Mouse (Mus musculus): Measurements from ENCODE around the gene Fam49a.

Gene Fam49a

GRCm38 (mm10) chr12:12356463-12356862 lies 94.5 kb downstream of the Fam49a start:
- DNase-seq (ENCODE audit: low spot score in 2 of 2): no peak

GRCm38 (mm10) chr12:12356946-12357345 lies 95.0 kb downstream of the Fam49a start:
- no peak for DNase-seq (ENCODE audit: low spot score in 2 of 2)

DNA sequence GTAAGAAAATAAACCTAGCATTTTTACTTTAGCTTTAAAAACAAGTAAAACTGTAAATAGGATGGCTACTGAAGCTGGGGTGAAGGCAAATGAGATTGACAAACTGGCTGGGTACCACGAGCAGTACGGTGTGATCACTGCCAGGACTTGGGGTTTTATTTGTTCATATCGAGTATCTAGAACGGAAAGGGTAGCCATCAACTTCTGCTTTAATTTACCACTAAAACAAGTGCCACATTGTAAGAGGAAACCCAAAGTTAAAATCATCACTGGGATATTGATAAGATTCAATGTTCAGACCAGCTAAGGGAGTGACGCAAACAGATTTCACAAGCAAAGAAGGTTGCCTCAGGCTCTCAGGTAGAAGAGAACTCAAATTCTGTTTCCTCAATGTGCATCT lies 98.0 kb downstream of the Fam49a start:
- DNase-seq (ENCODE audit: low spot score in 2 of 2): peak in 1 of 2 experiments; percentile 1

GRCm38 (mm10) chr12:12362371-12362770 lies 100.4 kb downstream of the Fam49a start:
- no peak for DNase-seq (ENCODE audit: low spot score in 2 of 2)

- DNase-seq (ENCODE audit: low spot score in 2 of 2): no peak
Observed at GRCm38 (mm10) chr12:12364201-12364600, 102.3 kb downstream of the Fam49a start.

GRCm38 (mm10) chr12:12367423-12367822 lies 105.5 kb downstream of the Fam49a start:
- DNase-seq (ENCODE audit: low spot score in 2 of 2): no peak

DNA sequence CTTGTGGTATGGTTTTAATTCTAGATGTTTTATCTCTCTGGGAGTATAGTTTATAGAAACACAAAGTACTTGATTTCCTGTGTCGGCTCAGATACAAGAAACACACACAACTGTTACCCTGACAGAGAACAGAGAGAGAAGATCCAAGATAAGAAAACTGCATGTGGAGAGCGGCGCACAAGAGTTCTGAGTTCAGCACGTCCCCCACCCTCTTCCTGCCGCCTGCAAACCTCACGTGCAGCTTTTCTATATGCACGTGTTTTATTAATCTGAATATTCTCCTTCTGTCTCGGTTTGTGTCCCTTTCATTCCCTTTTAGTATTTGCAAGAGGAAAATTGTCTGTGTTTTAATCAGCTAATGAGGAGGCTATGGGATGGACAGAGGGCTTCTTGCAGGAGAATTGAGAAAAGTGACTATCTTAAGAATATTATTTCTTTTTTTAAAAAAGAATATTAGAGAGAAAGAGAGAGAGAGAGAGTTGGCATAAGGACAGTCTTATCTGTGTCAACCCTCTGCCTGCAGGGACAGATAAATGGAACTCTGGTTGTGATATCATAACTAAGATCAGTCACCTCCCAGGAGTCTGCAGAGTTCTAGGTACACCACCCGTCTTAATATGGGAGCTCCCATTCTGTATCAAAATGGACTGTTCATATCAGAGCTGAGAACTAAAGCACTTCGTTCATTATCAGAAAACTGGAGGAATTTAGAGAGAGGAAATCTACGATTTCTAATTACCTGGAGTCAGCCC lies 111.3 kb downstream of the Fam49a start:
- DNase-seq (ENCODE audit: low spot score in 2 of 2): no peak

DNA sequence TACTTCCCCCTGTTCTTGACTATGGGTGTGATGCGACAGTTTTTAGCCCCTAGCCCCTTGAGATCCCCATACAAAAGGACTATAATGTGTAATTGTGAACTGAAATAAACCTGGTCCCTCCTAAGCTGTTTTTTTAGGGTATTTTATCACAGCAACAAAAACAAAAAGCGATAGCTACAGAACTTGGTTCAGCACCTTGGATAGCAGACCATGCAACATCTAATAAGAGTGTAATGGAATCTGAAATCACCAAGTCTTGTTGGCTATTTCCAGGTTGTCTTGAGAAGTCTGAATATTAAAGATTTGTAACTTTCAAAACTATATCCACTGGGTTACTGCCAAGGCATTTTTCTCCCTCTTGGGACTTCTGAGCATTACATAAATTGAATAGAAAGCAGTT lies 117.1 kb downstream of the Fam49a start:
- no peak for DNase-seq (ENCODE audit: low spot score in 2 of 2)

GRCm38 (mm10) chr12:12389271-12389670 lies 127.3 kb downstream of the Fam49a start:
- DNase-seq (ENCODE audit: low spot score in 2 of 2): no peak

DNA sequence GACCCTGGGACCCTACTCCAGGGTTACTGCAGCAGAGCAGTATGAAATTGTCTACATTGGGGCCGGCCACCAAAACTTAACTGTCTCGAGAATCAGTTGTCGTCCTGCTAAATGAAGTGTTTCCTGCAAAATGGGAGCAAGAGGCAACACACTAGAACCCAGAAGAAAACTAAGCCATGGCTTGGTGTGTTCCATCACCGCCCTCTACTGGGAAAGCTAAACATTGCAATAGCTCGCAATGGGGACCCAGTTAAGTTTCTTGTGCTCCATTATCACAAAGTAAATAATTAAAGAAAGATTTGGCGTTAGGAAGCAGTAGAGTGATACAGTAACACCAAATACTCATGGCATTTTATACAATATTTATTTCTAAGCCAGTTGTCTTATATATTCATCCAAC lies 134.3 kb downstream of the Fam49a start:
- peak in 1 of 2 experiments; percentile 16 for DNase-seq (ENCODE audit: low spot score in 2 of 2)

- peak; percentile 23 to 24 for DNase-seq (ENCODE audit: low spot score in 2 of 2)
Observed at GRCm38 (mm10) chr12:12401051-12401465, 139.1 kb downstream of the Fam49a start.

DNA sequence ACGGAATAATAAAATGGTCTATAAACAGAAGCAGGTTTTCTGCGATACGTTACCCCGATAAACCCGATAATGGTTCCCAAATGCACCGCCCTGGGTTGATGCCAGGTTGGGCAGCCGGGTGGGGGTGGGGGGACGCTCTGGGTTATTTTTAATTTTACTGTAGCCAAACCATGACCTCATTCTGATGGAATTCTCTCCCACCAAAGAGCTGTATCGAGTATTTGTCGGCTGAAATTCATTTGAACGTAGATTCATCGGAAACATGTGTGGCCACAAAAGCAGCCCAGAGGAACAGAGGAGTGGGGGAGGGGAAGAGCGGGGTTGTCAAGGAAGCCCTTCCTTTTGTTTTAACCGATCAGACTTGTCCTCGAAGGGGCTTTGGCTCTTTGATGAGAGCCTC lies 139.6 kb downstream of the Fam49a start:
- DNase-seq (ENCODE audit: low spot score in 2 of 2): no peak

- DNase-seq (ENCODE audit: low spot score in 2 of 2): no peak
Observed at GRCm38 (mm10) chr12:12405491-12406110, 143.7 kb downstream of the Fam49a start.

- DNase-seq (ENCODE audit: low spot score in 2 of 2): no peak
Observed at GRCm38 (mm10) chr12:12409044-12409443, 147.1 kb downstream of the Fam49a start.

GRCm38 (mm10) chr12:12412674-12413073 lies 150.7 kb downstream of the Fam49a start:
- DNase-seq (ENCODE audit: low spot score in 2 of 2): peak; percentile 69 to 79

- no peak for DNase-seq (ENCODE audit: low spot score in 2 of 2)
Observed at GRCm38 (mm10) chr12:12420423-12420822, 158.5 kb downstream of the Fam49a start.

GRCm38 (mm10) chr12:12420841-12421579 lies 159.1 kb downstream of the Fam49a start:
- peak; percentile 63 to 79 for DNase-seq (ENCODE audit: low spot score in 2 of 2)

DNA sequence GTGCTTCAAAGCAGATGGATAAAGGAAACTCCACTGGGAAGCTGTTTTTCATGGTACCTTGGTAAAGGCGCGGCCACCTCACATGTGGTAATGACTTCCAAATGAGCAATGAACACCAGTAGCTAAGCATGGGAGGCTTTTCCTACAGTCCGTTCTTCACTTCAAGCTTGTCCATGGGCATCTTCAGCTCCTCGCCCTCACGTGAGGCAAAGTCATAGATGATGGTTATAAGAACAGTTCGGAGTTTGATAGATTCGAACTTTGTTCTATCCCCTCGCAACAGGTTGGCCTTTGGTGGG lies 159.6 kb downstream of the Fam49a start:
- no peak for DNase-seq (ENCODE audit: low spot score in 2 of 2)

DNA sequence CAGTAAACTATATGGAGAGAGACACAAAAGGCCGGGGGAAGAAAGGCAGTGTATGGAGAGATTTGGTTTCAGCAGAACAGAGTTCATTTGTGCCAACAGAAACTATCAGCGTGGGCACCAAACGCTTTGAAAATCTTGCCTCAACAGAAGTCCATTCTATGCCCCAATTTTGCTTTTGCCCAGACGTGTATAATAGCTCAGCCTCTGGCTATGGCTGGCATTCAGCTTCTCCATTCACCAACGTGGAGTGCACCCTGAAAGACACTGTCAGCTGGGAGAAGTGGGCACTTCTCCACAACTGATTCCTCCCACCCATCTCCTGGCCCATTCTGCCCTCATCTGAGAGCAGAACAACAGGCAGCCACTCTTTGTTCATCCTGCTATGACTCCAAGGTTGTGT lies 163.2 kb downstream of the Fam49a start:
- no peak for DNase-seq (ENCODE audit: low spot score in 2 of 2)

GRCm38 (mm10) chr12:12427285-12427684 lies 165.3 kb downstream of the Fam49a start:
- DNase-seq (ENCODE audit: low spot score in 2 of 2): no peak

DNA sequence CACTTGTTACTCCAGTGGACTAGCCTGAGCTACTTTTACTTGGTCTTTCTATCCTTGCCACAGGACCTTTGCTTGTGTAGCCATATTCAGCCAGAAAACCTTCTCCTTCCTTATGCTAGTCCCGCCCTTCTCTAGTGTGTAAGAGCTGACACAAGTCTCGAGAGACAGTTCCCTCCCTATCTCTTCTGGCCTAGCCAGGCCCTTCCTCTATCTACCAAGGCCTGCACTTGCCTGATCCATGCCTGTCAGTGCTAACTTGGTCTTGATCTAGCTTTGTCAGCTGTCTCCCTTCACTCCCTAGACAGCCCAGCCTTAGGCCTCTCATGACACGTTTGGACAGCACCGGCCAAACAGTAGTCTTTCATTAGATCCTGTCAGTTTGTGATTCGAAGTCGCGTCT lies 166.9 kb downstream of the Fam49a start:
- DNase-seq (ENCODE audit: low spot score in 2 of 2): no peak

All from natural killer cell, adult 2 months (primary cell).